Mouse (Mus musculus) neutrophil, adult 5-6 weeks (primary cell): ENCODE measurements around the gene Gnai3. TPM values are rescaled to one million over a fixed set of nuclear protein-coding genes. Genes with fewer than 3 reads are reported as not detected.

Experiments
- ATAC-seq: fragments of 151-379, 151-347 bp; 2 replicates; pipeline ENCODE4 v1.8.0; 2017; ENCODE audit warnings: mild to moderate bottlenecking, moderate TSS enrichment; ENCODE audit not compliant: insufficient number of reproducible peaks, poor library complexity, low FRiP score, severe bottlenecking; ENCODE audit errors: extremely low read depth
- total RNA-seq: library from RNA; stranded (forward); fragments of 200-1000 nt; gene quantifications from 2 replicates; pipeline ENCODE4 v1.2.3, GENCODE M21; 2017

Gnai3 gene
- total RNA-seq = 143 and 165 TPM in 2 replicates

- ATAC-seq = peak; percentile 97
These were observed at the start of gene Gnai3 for GRCm38 (mm10) chr3:108145534-108146445. TSS of gene Gnai3 (minus strand) at chr3:108146146.

DNA sequence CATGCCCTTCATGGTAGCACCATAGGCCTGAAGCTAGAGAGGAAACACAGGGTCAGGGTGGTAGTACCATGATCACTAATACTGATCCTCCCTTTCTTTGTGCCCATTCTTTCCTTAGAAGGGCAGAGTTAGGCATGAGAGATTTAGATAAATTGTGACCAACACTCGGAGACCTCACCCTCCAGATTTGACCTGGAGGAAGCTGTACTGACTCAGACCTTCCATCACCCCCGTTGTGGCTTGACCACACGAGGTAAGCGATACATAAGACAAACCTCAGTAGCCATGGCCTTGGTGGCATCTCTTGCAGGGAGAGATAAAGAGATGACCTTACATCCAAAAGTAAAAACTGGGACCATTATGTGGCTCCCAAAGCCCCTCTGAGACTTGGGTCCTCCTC, 49.3 kb upstream of the Gnai3 start:
- ATAC-seq = no peak

DNA sequence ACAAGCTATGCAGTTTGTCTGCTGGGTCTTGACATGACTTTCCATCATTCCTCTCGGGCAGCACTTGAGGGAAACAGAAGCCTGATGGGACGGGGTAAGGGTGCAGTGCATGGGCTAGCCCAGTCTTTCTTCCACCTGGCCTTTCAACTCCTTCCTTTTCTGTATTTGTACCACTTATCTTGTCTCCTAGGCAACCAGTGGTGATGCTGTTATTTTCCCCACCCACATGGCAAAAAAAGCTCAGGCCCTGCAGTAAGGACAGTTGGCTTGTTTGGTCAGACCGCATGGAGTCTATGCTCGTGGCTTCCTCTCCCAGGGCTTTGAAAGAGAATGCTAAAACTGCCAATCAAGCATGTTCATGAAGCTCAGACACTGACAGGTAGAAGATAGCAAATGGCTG, 47.7 kb upstream of the Gnai3 start:
- ATAC-seq = no peak

DNA sequence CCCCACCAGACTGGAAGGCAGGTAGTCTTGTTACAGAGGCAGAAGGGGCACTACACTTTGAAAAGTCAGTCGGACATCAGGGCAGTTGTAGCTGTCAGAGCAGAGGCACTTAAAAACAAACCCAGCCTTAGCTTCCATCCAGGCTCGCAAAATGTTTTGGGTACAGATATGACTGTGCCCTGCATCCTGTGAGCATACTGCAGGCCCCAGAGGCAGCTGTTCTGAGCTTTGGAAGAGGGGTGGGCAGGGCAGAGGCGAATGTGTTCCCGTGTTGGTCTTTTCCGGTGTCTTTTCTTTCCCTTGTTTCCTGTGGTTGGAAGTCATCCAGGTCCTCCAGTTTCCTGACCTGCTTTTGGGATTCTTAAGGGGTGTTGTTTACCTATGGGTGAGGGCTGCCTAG, 44.0 kb upstream of the Gnai3 start:
- ATAC-seq = no peak

DNA sequence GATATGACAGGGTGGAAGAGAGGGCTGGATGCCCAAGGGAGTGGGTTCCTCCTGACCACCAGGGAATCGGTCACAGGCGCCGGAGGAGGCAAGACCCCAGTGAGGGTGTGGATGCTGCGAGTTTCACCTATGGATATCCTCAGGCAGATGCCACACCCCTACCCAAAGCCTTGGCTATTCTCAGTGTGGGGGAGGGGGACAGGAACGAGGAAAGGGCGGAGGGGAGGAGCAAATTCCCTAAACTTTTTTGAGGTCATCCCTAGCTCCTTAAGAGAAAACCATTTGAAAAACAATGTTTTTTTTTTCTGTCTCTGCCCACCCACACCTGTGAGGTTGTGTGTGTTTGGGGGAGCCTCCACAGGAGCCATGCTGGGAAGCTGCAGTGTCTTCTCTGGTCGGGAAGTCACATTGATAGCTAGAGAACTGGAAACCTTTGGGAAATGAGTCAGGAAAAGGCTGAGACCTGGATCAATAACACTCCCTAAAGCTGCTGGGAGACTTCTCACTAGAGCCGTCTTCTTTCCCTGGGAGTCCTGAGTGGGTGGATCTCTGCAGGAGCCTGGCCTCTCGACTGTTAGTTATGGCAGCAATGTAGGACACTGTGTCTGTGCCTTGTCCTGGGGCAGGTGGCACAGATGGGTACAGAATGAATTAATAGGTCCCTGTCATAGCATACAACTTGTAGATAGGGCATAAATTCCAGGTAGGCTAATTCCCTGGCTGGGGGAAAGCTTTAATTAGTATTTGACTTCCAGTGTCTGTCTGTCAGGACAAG, 43.0 kb upstream of the Gnai3 start:
- ATAC-seq = no peak

DNA sequence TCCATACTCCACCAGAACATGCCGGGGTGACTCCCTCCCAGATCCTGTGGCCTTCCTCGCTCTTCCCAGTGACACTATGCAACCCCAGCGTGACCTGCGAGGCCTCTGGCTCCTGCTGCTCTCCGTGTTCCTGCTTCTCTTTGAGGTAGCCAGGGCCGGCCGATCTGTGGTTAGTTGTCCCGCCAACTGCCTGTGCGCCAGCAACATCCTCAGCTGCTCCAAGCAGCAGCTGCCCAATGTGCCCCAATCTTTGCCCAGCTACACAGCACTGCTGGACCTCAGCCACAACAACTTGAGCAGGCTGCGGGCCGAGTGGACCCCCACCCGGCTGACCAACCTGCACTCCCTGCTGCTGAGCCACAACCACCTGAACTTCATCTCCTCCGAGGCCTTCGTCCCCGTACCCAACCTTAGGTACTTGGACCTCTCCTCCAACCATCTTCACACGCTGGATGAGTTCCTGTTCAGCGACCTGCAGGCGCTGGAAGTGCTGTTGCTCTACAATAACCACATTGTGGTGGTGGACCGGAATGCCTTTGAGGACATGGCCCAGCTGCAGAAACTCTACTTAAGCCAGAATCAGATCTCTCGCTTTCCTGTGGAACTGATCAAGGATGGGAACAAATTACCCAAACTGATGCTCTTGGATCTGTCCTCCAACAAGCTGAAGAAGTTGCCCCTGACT, 41.3 kb upstream of the Gnai3 start:
- no peak for ATAC-seq

- ATAC-seq = no peak
These were observed 40.4 kb upstream of the Gnai3 start, which contains the start of gene Amigo1 for GRCm38 (mm10) chr3:108186098-108187047. TSS of gene Amigo1 (plus strand) at chr3:108186335.

DNA sequence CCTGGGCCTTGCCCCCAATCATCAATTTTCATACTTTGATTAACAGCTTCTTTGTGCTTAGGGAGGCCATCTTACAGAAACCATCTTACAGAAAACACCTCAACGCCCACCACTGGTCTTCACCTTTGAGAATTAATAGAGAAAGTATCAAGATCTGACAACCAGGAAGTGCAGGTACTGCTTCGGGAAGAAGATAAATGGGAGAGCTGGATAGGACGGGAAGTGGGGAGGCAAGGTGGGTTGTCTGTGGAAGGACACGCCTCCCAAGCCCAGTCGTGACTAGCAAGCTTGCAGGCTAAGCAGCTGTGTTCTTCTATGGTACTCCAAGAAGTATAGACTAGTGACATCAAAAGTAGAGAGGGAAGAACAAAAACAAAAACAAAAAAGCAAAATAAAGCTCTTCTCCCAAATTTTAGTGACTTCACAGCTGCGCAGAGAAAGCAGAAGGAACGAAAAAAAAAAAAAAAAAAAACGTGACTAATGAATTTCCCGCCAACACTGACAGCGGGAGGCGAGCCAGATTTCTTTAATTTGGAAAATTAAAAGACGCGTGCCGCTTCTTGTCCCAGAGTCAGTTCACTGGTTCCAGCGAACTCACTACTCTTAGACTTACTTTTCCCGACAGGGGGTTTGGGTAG, 39.6 kb upstream of the Gnai3 start:
- ATAC-seq = no peak

DNA sequence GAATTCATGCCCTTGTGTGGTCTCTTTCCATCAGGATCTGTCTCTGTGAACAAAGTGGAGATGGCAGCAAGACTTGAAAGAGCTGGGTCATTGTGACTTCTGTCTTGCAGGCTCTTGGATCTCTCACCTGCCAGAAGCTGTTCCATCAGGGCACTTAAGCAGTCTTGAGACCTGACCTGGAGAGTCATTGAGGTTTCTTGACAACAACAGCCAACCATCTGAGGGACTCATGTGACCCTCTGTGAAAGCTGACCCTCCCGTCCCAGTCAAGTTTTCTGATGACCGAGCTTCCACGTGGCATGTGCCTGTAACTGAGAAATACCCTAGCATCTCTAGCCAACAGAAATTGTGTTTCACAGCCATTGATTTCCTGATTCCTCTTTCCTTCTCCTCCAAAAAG, 38.8 kb upstream of the Gnai3 start:
- ATAC-seq = no peak

DNA sequence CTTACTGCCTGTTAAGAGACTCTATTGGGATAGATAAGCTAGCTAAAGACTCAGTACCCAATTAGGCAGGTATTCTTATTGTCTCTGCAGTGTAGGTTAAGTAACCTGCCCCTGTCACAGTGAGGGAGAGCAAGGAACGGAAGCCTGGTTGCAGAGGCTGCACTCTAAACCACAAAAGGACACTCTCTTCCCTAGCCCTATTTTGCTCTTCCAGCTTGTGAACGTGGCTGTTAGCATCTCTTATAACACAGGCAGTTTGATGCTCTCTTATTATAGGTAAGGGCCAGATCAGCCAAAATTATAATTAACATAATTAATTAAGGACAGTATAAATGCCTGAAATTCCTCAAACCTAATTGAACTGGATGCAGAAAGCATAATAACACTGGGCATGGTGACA, 34.6 kb upstream of the Gnai3 start:
- no peak for ATAC-seq

DNA sequence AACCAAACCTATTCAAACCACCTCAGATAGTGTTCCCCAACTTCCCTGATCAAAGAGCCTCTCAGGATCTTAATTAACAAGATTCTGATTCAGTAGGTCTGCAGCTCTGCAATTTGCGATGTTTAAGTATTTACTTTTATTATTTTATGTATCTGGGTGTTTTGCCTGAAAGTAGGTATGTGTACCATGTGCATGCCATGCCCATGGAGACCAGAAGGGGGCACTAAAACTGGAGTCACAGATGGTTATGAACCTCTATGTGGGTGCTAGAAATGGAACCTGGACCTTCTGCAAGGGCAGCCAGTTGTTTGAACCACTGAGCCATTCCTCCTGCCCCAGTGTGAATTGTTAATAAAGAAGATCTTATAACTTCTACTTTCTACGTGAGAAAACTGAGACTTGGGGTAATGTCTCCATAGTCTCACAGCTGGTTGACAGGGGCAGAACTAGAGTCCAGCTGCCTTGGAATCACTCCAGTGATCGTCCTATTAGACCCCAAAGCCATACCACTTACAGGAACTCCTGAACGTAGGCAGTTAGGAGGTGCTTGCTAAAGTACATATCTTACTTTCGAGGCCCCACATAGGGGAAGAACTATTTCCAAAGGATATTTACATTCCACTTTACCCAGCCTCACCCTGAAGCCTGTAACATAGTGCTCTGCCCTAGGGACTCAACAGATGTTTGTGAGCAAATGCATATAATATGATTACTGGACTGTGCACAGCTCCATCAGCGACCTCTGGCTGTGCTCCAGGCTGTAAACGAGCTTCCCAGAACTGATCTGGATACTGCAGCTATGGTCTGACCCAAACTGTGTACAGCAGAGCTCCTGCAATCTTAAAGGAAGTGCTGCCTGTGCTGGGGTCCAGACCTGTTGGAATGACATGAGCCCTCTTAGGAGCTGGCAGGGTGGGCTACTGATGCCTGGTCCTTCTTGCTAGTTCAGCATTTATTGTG, 33.1 kb upstream of the Gnai3 start:
- ATAC-seq = no peak

GRCm38 (mm10) chr3:108174672-108175531, 29.0 kb upstream of the Gnai3 start:
- ATAC-seq = no peak

- ATAC-seq = no peak
These were observed 23.3 kb upstream of the Gnai3 start for GRCm38 (mm10) chr3:108169199-108169598.

- ATAC-seq = no peak
These were observed 21.6 kb upstream of the Gnai3 start for GRCm38 (mm10) chr3:108167499-108167898.

DNA sequence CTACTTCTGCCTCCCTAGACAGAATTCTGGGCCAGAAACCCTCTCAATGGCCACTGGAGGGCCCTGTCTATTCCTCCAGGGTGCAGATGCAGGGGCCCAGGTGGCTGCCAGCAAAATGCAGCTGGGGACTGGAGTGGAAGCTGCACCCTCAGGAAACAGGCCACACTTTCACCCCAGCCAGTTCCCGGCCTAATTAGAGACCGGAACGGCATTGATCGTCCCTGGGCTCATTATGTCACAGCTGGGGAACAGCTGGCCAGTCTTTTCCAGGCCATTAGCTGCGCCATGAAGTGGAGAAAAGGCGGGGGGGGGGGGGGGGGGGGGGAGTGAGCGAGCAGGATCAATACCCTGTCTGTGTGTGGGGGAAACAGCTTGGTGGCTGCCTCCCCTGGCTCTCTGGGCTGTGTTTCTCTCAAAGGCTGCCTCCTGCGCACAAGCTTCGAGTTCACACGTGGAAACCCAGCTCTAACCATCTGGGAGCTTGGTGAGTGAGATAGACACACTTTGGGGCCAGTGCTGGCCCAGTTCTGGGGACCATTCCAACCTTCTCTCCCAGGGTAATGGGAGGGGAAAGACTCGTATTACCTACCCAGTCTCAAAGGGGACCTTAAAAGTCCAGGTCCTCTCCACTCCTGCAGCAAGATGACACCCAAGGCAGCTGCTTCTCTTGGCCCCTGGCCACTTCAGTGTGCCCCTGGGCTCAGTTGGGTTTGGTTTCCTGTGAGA, 20.7 kb upstream of the Gnai3 start:
- ATAC-seq = no peak
